ENCODE assay signal across 10 mouse cellular contexts in the genomic region with DNA sequence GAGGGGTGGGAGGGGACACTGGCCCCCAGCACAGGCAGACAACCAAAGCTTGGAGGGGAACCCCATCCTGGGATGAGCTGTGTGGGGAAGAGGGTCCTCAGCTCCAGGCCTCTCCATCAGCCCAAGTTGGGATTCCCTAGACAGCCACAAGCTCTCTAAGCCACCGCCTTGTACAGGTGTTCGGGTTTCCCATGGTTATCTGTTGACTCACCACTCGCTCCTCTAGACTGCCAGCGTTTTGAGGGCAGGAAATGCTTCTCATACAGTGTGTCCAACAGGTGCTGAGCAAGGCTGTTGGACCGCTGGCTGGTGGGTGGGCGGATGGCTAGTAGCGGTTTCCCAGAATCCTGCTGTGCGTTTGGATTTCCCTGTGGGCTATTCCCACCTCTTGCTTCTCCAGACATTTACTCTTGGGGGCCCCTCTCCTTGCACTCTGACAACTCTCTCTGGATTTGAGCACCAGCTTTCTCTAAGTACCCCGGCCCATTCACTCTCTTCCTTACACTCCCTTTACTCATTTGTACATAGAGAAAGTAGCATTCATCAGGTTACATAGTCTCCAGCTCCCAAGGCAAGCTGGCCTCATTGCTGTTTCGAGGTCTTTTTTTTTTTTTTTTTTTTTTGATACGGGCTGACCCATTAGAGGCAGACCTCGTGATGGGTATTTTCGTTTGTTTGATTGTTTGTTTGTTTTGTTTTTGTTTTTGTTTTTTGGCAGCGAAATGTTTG. TPM values are rescaled to one million over a fixed set of nuclear protein-coding genes. Genes with fewer than 3 reads are reported as not detected.
DNase-seq lines count a peak whose midpoint lies in the region; ATAC-seq and TF ChIP-seq lines count a peak whose summit lies in the region.
"Had no signal": no experiment of that assay in that cellular context is flagged by ENCODE, and none has a peak within 500 bp of the region (broad histone marks: within the 10 kb centered on the region; RNA-seq: fewer than 3 reads in every experiment).

No protein-coding gene starts in this region.

- H3K27ac ChIP-seq in ES-Bruce4 (ENCODE audit: insufficient read depth, low read length), result no peak overlapping the region
- H3K27ac ChIP-seq in heart, embryonic 16.5 days (ENCODE audit: low read length), result no peak overlapping the region
- no peak overlapping the region for H3K27ac ChIP-seq in midbrain, embryonic 10.5 days (replicated peaks)
- H3K27ac ChIP-seq: liver, embryonic 14.5 days had no signal

- no peak for TF ChIP-seq CTCF in ES-Bruce4 (IDR thresholded peaks at IDR 0.05; ENCODE audit: low read depth, low read length)

- DNase-seq in embryo, embryonic 11 days, result peak; percentile 18
- no peak for DNase-seq in embryo, embryonic 10 days (ENCODE audit: low spot score)
- DNase-seq in midbrain, embryonic 10.5 days (ENCODE audit: low spot score), result peak; percentile 32
- DNase-seq in left cerebral cortex, adult 18-20 months (ENCODE audit: low spot score in 2 of 2), result no peak
- DNase-seq in cerebellum, adult 8-10 months, result no peak
- DNase-seq in adrenal gland, postnatal 10 days, result no peak

- H3K9me3 ChIP-seq in ES-Bruce4 (replicated peaks; ENCODE audit: control insufficient read depth, insufficient read depth, low read length, poor library complexity, severe bottlenecking), result no peaks in the 10 kb centered on the region
- H3K9me3 ChIP-seq in heart, embryonic 16.5 days (replicated peaks; ENCODE audit: control insufficient read depth, low read length), result no peaks in the 10 kb centered on the region
- no peaks in the 10 kb centered on the region for H3K9me3 ChIP-seq in midbrain, embryonic 10.5 days (replicated peaks)

- no peak for ATAC-seq in heart, embryonic 16.5 days (replicated peaks; ENCODE audit: extremely low read depth, insufficient read depth, low FRiP score)

- H3K36me3 ChIP-seq in ES-Bruce4 (ENCODE audit: control insufficient read depth, insufficient read depth, low read length, poor library complexity, severe bottlenecking), result no peaks in the 10 kb centered on the region
- no peaks in the 10 kb centered on the region for H3K36me3 ChIP-seq in heart, embryonic 16.5 days (ENCODE audit: control insufficient read depth, insufficient read depth)
- no peaks in the 10 kb centered on the region for H3K36me3 ChIP-seq in midbrain, embryonic 10.5 days

- peak overlapping the region; percentile 36 for H3K4me3 ChIP-seq in ES-Bruce4 (ENCODE audit: low read depth, low read length)
- H3K4me3 ChIP-seq in heart, embryonic 16.5 days (ENCODE audit: low read length), result peak overlapping the region; percentile 40
- peak overlapping the region; percentile 68 for H3K4me3 ChIP-seq in midbrain, embryonic 10.5 days

- H3K4me1 ChIP-seq in ES-Bruce4 (ENCODE audit: control insufficient read depth, insufficient read depth, low read length), result no peaks in the 10 kb centered on the region
- H3K4me1 ChIP-seq in heart, embryonic 16.5 days (ENCODE audit: control insufficient read depth, insufficient read depth, low read length), result peaks cover 20% of the 10 kb centered on the region
- peaks cover 52% of the 10 kb centered on the region for H3K4me1 ChIP-seq in midbrain, embryonic 10.5 days

- TF ChIP-seq POLR2A in ES-Bruce4 (IDR thresholded peaks at IDR 0.05; ENCODE audit: insufficient read depth, low read length), result no peak

- peak overlapping the region; percentile 49 for H3K9ac ChIP-seq in ES-Bruce4 (ENCODE audit: low read depth, poor library complexity, severe bottlenecking)
- H3K9ac ChIP-seq in heart, embryonic 16.5 days (ENCODE audit: low read length), result no peak overlapping the region
- H3K9ac ChIP-seq: liver, embryonic 14.5 days had no signal

- no peak for TF ChIP-seq EP300 in ES-Bruce4 (IDR thresholded peaks at IDR 0.05; ENCODE audit: insufficient read depth, low read depth, low read length)

- peak overlapping the region; percentile 57 for H3K4me2 ChIP-seq in heart, embryonic 16.5 days (ENCODE audit: low read depth, low read length)

- WGBS in heart, embryonic 16.5 days, result 13% methylated on average over 14 of the region's 14 CpGs
- 10% methylated on average over 14 of the region's 14 CpGs for WGBS in midbrain, embryonic 10.5 days

- peaks cover 19% of the 10 kb centered on the region for H3K27me3 ChIP-seq in ES-Bruce4 (ENCODE audit: control insufficient read depth, insufficient read depth, low read length, poor library complexity, severe bottlenecking)
- peaks cover 45% of the 10 kb centered on the region for H3K27me3 ChIP-seq in heart, embryonic 16.5 days (ENCODE audit: control insufficient read depth, insufficient read depth, low read length)
- peaks cover 64% of the 10 kb centered on the region for H3K27me3 ChIP-seq in midbrain, embryonic 10.5 days (ENCODE audit: low read depth, poor library complexity, severe bottlenecking)

RNA-seq across cellular contexts. Expression of gene Rtn4rl2, which starts 3.0 kb away (rescaled TPM):
- polyA plus RNA-seq in ES-Bruce4 (2011; ENCODE audit: insufficient read depth, insufficient read length, low read depth, missing spikeins), result not detected in 2 replicates
- polyA plus RNA-seq in heart, embryonic 16.5 days (2015; fragmentation: Nextera tagmentation; extraction: Ambion mirVana), result 1.5 and 1.7 TPM in 2 replicates
- polyA plus RNA-seq in midbrain, embryonic 10.5 days (2016; fragmentation: Nextera tagmentation; extraction: Ambion mirVana), result 1.4 and 1.8 TPM in 2 replicates
- total RNA-seq in left cerebral cortex, adult 18-20 months (2021), result 10 to 100 TPM; 91.9 to 95.9 TPM
- 1 to 10 TPM; 1.3 to 2.1 TPM for total RNA-seq in adrenal gland, postnatal 10 days (2021)
- total RNA-seq: common myeloid progenitor, adult 5-6 weeks had no signal

RNA-seq across cellular contexts. Expression of gene Slc43a3, which starts 46.9 kb away (rescaled TPM):
- polyA plus RNA-seq in ES-Bruce4 (2011; ENCODE audit: insufficient read depth, insufficient read length, low read depth, missing spikeins), result 4.4 and 4.9 TPM in 2 replicates
- polyA plus RNA-seq in heart, embryonic 16.5 days (2015; fragmentation: Nextera tagmentation; extraction: Ambion mirVana), result 42.5 and 43.6 TPM in 2 replicates
- polyA plus RNA-seq in midbrain, embryonic 10.5 days (2016; fragmentation: Nextera tagmentation; extraction: Ambion mirVana), result 22.1 and 24.7 TPM in 2 replicates
- total RNA-seq in left cerebral cortex, adult 18-20 months (2021), result under 1 TPM; 0.19 to 0.33 TPM
- total RNA-seq in adrenal gland, postnatal 10 days (2021), result 10 to 100 TPM; 56.3 to 69.7 TPM

RNA-seq across cellular contexts. Expression of gene Slc43a1, which starts 50.8 kb away (rescaled TPM):
- 11.5 and 12.3 TPM in 2 replicates for polyA plus RNA-seq in ES-Bruce4 (2011; ENCODE audit: insufficient read depth, insufficient read length, low read depth, missing spikeins)
- 8.0 and 8.7 TPM in 2 replicates for polyA plus RNA-seq in heart, embryonic 16.5 days (2015; fragmentation: Nextera tagmentation; extraction: Ambion mirVana)
- polyA plus RNA-seq in midbrain, embryonic 10.5 days (2016; fragmentation: Nextera tagmentation; extraction: Ambion mirVana), result 22.4 and 26.1 TPM in 2 replicates
- under 1 TPM; 0.21 to 0.23 TPM for total RNA-seq in left cerebral cortex, adult 18-20 months (2021)
- 1 to 10 TPM; 7.9 to 8.0 TPM for total RNA-seq in adrenal gland, postnatal 10 days (2021)

Comparison
In these comparisons a context has a peak if more than half of its experiments do, and no peak if none do; other contexts are left out.
1. DNase-seq: peak in embryo, embryonic 11 days (single experiment) and midbrain, embryonic 10.5 days (single experiment); none in embryo, embryonic 10 days (single experiment), left cerebral cortex, adult 18-20 months (0 of 2), cerebellum, adult 8-10 months (single experiment) and adrenal gland, postnatal 10 days (single experiment).
2. Peak in every context shown above with its lines, with median percentiles within 50 percentile points of each other: H3K4me3 ChIP-seq.